Mouse (Mus musculus) heart, embryonic 12.5 days (tissue): ENCODE measurements around the gene Extl1. TPM values are rescaled to one million over a fixed set of nuclear protein-coding genes. Genes with fewer than 3 reads are reported as not detected.
"Not testable (repeated sequence)": the region's sequence is repeated elsewhere in the genome, so short reads cannot be mapped to it uniquely, and the experiment has no call there.

Experiments
- ATAC-seq: fragments of 200-750 bp; cut with Nextera tagmentation; 2 replicates; pipeline ENCODE4 v1.8.0; 2017; ENCODE audit warnings: moderate TSS enrichment, moderate library complexity; ENCODE audit not compliant: insufficient number of reproducible peaks, low FRiP score
- H3K27ac ChIP-seq: fragments of 300-500 bp; sonication (generic); 2 replicates; pipeline ENCODE4 v1.5.1; 2016; ENCODE audit warnings: mild to moderate bottlenecking, moderate library complexity; ENCODE audit not compliant: poor library complexity, severe bottlenecking
- H3K27me3 ChIP-seq: fragments of 300-500 bp; sonication (generic); replicated peaks from 2 replicates; pipeline ENCODE4 v1.6.1; 2016; ENCODE audit warnings: mild to moderate bottlenecking, moderate library complexity
- H3K36me3 ChIP-seq: fragments of 300-500 bp; sonication (generic); 2 replicates; pipeline ENCODE4 v1.6.1; 2016; ENCODE audit warnings: mild to moderate bottlenecking, moderate library complexity
- H3K4me1 ChIP-seq: fragments of 300-500 bp; sonication (generic); replicated peaks from 2 replicates; pipeline ENCODE4 v1.6.1; 2016; ENCODE audit warnings: mild to moderate bottlenecking
- H3K4me2 ChIP-seq: fragments of 300-500 bp; sonication (generic); 2 replicates; pipeline ENCODE4 v1.6.1; 2016; ENCODE audit warnings: mild to moderate bottlenecking, moderate library complexity
- H3K4me3 ChIP-seq: fragments of 300-500 bp; sonication (generic); 2 replicates; pipeline ENCODE4 v1.5.1; 2016; ENCODE audit warnings: mild to moderate bottlenecking
- H3K9ac ChIP-seq: fragments of 300-500 bp; sonication (generic); 2 replicates; pipeline ENCODE4 v1.6.1; 2016; ENCODE audit warnings: mild to moderate bottlenecking, moderate library complexity
- H3K9me3 ChIP-seq: fragments of 300-500 bp; sonication (generic); replicated peaks from 2 replicates; pipeline ENCODE4 v1.6.1; 2016; ENCODE audit warnings: mild to moderate bottlenecking, moderate library complexity
- WGBS: fragments of 180-500 bp; shearing (Covaris S2); methylation state at CpG from one replicate; pipeline ENCODE4 v1.1.7; 2016; 5-methylcytosine and 5-hydroxymethylcytosine counted together
- polyA plus RNA-seq: library from polyadenylated mRNA; unstranded; fragments of >200 nt; fragmentation: Nextera tagmentation; extraction: Ambion mirVana; gene quantifications from 2 replicates; pipeline ENCODE4 v1.2.1, GENCODE M21; 2016

Gene Extl1
- polyA plus RNA-seq, 1 experiment from 2014 or later = 3.1 TPM

- Histone ChIP-seq H3K4me2 (peak overlapping the region; percentile 13), H3K9me3 (no peaks in the 10 kb centered on the region), H3K27ac (peak overlapping the region; percentile 45; the same call in 1 of the 2 replicates), H3K9ac (no peak overlapping the region), H3K4me3 (no peak overlapping the region), H3K27me3 (peaks cover 5% of the 10 kb centered on the region), H3K36me3 (no peaks in the 10 kb centered on the region), H3K4me1 (peaks cover 59% of the 10 kb centered on the region)
- WGBS = 41% methylated on average over 18 of the region's 18 CpGs
- peak; percentile 41; the same call in 1 of the 2 replicates for ATAC-seq
Observed at GRCm38 (mm10) chr4:134351329-134352260, 32.1 kb downstream of the Extl1 start.

DNA sequence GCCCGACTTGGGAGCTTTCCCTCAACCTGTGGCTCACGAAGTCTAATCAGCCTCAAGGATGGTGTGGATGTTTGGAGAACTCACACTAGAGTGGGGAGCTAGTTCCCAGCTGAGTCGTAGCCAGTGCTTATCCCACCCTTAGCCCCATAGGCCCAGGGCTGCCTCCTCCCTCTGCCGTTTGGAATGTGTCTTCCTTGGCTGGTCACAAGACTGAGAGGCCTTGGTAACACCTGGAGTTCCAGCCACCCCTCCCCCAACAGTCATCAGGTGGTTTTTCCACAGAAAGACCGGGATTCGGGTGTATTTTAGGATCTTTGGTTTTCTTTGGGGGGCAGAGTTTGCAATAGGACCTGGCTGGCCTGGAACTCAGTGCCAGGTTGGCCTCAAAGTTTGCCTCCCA lies 33.0 kb downstream of the Extl1 start:
- no peak for ATAC-seq
- 85% methylated on average over 6 of the region's 6 CpGs for WGBS
- no peaks in the 10 kb centered on the region for H3K36me3 ChIP-seq
- peaks cover 49% of the 10 kb centered on the region for H3K4me1 ChIP-seq
- peaks cover 13% of the 10 kb centered on the region for H3K27me3 ChIP-seq
- no peak overlapping the region for H3K9ac ChIP-seq
- no peak overlapping the region for H3K4me3 ChIP-seq
- no peaks in the 10 kb centered on the region for H3K9me3 ChIP-seq
- no peak overlapping the region for H3K4me2 ChIP-seq
- H3K27ac ChIP-seq = no peak overlapping the region

- ATAC-seq = no peak
- Histone ChIP-seq H3K27me3 (peaks cover 19% of the 10 kb centered on the region), H3K9ac (no peak overlapping the region), H3K36me3 (no peaks in the 10 kb centered on the region), H3K27ac (no peak overlapping the region), H3K4me3 (no peak overlapping the region), H3K4me2 (no peak overlapping the region), H3K4me1 (peaks cover 41% of the 10 kb centered on the region), H3K9me3 (no peaks in the 10 kb centered on the region)
- 80% methylated on average over 7 of the region's 7 CpGs for WGBS
Observed at GRCm38 (mm10) chr4:134349829-134350228, 33.8 kb downstream of the Extl1 start.

DNA sequence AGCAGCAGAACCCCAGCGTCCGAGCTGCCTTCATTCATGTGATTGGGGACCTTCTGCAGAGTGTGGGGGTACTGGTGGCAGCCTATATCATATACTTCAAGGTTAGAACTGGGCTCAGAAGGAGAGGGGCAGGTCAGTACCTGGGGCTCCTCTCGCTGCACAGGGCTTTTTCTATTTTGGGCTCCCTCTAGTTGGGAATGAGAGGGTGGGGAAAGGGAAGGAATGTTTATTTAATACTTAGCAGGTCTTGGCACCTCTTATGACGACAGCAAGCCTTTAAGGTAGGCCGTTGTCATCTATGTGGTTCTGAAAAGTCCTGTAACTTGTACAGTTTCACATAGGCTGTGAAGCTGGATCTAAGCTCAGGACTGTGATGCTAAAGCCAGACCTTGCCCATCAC lies 35.1 kb downstream of the Extl1 start:
- Histone ChIP-seq H3K27me3 (peaks cover 30% of the 10 kb centered on the region), H3K9ac (no peak overlapping the region), H3K36me3 (no peaks in the 10 kb centered on the region), H3K4me3 (no peak overlapping the region), H3K9me3 (no peaks in the 10 kb centered on the region), H3K4me1 (peaks cover 29% of the 10 kb centered on the region), H3K27ac (no peak overlapping the region), H3K4me2 (no peak overlapping the region)
- WGBS = 48% methylated on average over 5 of the region's 5 CpGs
- ATAC-seq = no peak

DNA sequence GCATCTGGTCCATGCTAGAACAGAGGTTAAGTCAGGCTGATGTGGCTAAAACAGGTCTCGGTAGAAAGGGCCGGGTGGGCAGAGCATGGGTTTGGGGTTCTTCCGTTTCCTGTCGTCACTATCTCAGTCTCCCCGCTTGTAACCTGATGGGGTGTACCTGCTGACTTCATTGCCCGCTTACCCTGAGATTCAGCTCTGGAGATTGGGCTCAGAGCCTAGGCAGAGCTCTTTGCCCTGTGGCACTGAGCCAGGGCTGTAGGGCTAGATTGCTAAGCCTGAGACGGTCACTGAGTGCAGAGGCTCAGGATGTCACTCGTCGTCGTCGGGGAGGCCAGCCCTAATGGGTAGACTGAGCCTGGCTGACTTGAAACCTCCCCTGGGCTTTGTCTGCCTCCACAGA lies 35.6 kb downstream of the Extl1 start:
- WGBS = 61% methylated on average over 11 of the region's 11 CpGs

GRCm38 (mm10) chr4:134345802-134346201 lies 37.8 kb downstream of the Extl1 start:
- Histone ChIP-seq H3K4me3 (no peak overlapping the region), H3K9ac (no peak overlapping the region), H3K27ac (no peak overlapping the region), H3K9me3 (no peaks in the 10 kb centered on the region), H3K4me2 (no peak overlapping the region), H3K27me3 (peaks cover 54% of the 10 kb centered on the region), H3K4me1 (peaks cover 21% of the 10 kb centered on the region), H3K36me3 (no peaks in the 10 kb centered on the region)
- 86% methylated on average over 15 of the region's 15 CpGs for WGBS
- no peak for ATAC-seq

More for the DNA sequence above, 35.6 kb downstream of the Extl1 start:
- no peaks in the 10 kb centered on the region for H3K9me3 ChIP-seq
- H3K27ac ChIP-seq = no peak overlapping the region
- H3K36me3 ChIP-seq = no peaks in the 10 kb centered on the region
- H3K9ac ChIP-seq = no peak overlapping the region
- no peak overlapping the region for H3K4me2 ChIP-seq
- ATAC-seq = no peak
- H3K27me3 ChIP-seq = peaks cover 35% of the 10 kb centered on the region
- H3K4me3 ChIP-seq = no peak overlapping the region
- H3K4me1 ChIP-seq = peaks cover 31% of the 10 kb centered on the region

- no peak for ATAC-seq
- Histone ChIP-seq H3K4me3 (no peak overlapping the region), H3K9ac (no peak overlapping the region), H3K27ac (no peak overlapping the region), H3K36me3 (no peaks in the 10 kb centered on the region), H3K4me2 (no peak overlapping the region), H3K4me1 (peaks cover 21% of the 10 kb centered on the region), H3K27me3 (peaks cover 62% of the 10 kb centered on the region), H3K9me3 (no peaks in the 10 kb centered on the region)
- 54% methylated on average over 3 of the region's 3 CpGs for WGBS
Observed at GRCm38 (mm10) chr4:134344620-134345019, 39.0 kb downstream of the Extl1 start.

DNA sequence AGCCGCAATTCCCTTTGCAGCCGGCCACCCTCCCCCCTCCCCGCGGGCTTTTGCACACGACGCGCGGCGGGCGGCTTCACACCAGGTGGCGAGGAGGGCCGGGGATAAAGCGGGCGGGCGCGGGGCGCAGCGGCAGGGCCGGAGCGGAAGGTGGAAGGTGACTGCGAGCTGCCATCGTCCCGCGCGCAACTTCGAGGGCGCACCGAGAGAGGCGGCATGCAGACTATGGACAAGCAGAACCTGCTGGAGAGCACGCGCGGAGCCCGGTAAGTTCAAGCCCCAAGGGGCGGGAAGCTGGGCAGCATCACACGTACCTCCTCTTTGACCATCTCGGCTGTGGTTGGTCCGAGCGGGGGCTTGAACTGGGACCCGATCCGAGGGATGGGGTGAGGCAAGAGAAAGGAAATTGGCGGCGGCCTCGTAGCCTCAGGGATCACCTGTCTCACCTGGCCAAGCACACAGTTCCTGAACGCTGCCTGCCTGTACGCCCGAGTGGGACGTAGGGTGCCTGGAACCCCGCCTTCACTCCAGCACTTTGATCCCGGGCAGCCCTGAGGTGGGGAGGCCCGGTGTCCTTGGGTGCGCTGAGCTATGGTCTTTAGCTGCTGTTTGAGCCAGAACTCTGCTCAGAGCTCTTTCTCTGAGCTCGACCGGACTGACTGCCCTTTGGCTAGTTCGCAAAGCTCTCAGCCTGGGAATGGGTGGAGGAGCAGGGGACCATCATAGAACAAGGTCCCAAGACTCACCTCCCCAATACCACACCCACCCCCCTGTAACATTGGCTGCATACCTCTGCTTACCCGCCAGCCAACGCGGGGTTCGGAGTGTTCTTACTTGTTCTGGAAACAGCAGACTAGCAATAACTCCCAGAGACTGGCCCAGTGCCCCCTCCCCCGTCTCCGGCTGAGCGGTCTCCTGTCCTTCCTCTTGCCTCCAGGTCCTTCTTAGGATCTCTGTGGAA lies 40.3 kb downstream of the Extl1 start, which contains the start of gene Slc30a2:
Slc30a2 (plus strand) TSS at position 111 of the 961 bp plus-strand sequence.
- H3K27me3 ChIP-seq = peaks cover 62% of the 10 kb centered on the region
- H3K4me1 ChIP-seq = peaks cover 16% of the 10 kb centered on the region
- peak within 1 kb of the TSS; percentile 39 for H3K4me3 ChIP-seq
- H3K9ac ChIP-seq = peak within 1 kb of the TSS; percentile 48; the same call in 1 of the 2 replicates
- no peak within 1 kb of the TSS for H3K27ac ChIP-seq
- no peak for ATAC-seq
- peaks cover 7% of the 10 kb centered on the region; the same call in 1 of the 2 replicates for H3K9me3 ChIP-seq
- H3K36me3 ChIP-seq = no peaks in the 10 kb centered on the region
- H3K4me2 ChIP-seq = peak within 1 kb of the TSS; percentile 66
- WGBS = 2% methylated on average over 61 of the region's 61 CpGs

DNA sequence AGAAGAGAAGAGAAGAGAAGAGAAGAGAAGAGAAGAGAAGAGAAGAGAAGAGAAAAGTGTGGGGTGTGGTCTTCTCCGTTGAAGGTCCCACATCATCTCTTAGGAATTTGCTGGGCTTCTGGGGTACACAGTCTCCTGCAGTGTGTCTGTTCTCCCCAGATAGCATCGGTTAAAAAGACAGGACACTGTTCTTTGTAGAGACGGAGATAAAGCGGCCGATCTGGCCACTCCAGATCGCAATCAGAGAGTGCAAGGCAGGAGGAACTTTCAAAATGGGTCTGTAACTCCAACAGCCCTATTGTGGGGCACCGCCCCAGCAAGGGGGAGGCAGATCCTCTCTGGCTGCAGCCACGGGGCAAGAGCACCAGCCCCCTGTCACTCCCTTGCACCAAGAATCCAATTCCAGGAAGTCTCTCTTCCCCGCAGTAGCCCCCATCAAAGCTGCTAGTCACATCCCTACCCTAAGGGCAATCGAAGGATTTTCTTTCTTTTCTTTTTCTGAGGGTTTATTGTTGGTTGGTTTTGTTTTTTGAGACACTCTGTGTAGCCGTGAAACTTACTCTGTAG lies 41.4 kb downstream of the Extl1 start:
- Histone ChIP-seq H3K4me3 (no peak overlapping the region), H3K4me2 (no peak overlapping the region), H3K36me3 (no peaks in the 10 kb centered on the region), H3K9me3 (peaks cover 12% of the 10 kb centered on the region; the same call in 1 of the 2 replicates), H3K4me1 (peaks cover 12% of the 10 kb centered on the region), H3K27ac (no peak overlapping the region), H3K9ac (no peak overlapping the region), H3K27me3 (peaks cover 62% of the 10 kb centered on the region)
- ATAC-seq = no peak
- WGBS = 23% methylated on average over 10 of the region's 11 CpGs

GRCm38 (mm10) chr4:134341231-134341630 lies 42.4 kb downstream of the Extl1 start:
- 68% methylated on average over 6 of the region's 6 CpGs for WGBS
- Histone ChIP-seq H3K4me1 (peaks cover 12% of the 10 kb centered on the region), H3K27me3 (peaks cover 53% of the 10 kb centered on the region), H3K9me3 (peaks cover 12% of the 10 kb centered on the region; the same call in 1 of the 2 replicates)
- not testable (repeated sequence) for H3K36me3 ChIP-seq, H3K27ac ChIP-seq, H3K9ac ChIP-seq, ATAC-seq, H3K4me3 ChIP-seq, H3K4me2 ChIP-seq
